Mouse (Mus musculus) layer of hippocampus, adult 2 months (tissue): ENCODE measurements around the gene Mecr. TPM values are rescaled to one million over a fixed set of nuclear protein-coding genes. Genes with fewer than 3 reads are reported as not detected.
"Not testable (repeated sequence)": the region's sequence is repeated elsewhere in the genome, so short reads cannot be mapped to it uniquely, and the experiment has no call there.

Source experiments
- DNase-seq, 2 experiments: peaks; one replicate each; pipeline ENCODE4 v3.0.0; 2022; ENCODE audit warnings: low spot score in 2 of 2
- H3K27ac ChIP-seq: fragments of 200-600 bp; 2 replicates; pipeline ENCODE4 v1.8.1; 2022
- H3K4me3 ChIP-seq: fragments of 200-600 bp; 2 replicates; pipeline ENCODE4 v1.8.1; 2022; ENCODE audit warnings: mild to moderate bottlenecking
- CTCF ChIP-seq: fragments of 200-600 bp; conservative IDR thresholded peaks from 2 replicates; pipeline ENCODE4 v1.8.1; 2022; ENCODE audit warnings: antibody characterized with exemption, mild to moderate bottlenecking, moderate library complexity
- long read RNA-seq, 2 experiments: library from polyadenylated mRNA; stranded (forward); transcript quantifications; one replicate each; pipeline ENCODE4 v2.0.0; 2021; ENCODE audit warnings: borderline mapping rate in 2 of 2
- total RNA-seq, 2 experiments: library from RNA; stranded (reverse); gene quantifications; 2 replicates each; pipeline ENCODE4 v1.2.3; 2021

Mecr gene
- total RNA-seq: 10 to 100 TPM; 33.1 to 35.8 TPM
- long read RNA-seq, experiment 1, transcript Mecr-201 (10 exons, 1,337 nt): major isoform, 10 of 13 reads
- long read RNA-seq, experiment 1, partial matches to known transcripts: 1 of 13 reads
- long read RNA-seq, experiment 1, other reads (novel, unspliced or antisense): 2 of 13 reads
- long read RNA-seq, experiment 2, transcript Mecr-201 (10 exons, 1,337 nt): major isoform, 10 of 19 reads
- long read RNA-seq, experiment 2, partial matches to known transcripts: 1 of 19 reads
- long read RNA-seq, experiment 2, other reads (novel, unspliced or antisense): 8 of 19 reads

- peak within 1 kb of the TSS; percentile 82 for H3K27ac ChIP-seq
- no peak for TF ChIP-seq CTCF
- peak; percentile 90 to 94 for DNase-seq
- peak within 1 kb of the TSS; percentile 98 for H3K4me3 ChIP-seq
Observed at GRCm38 (mm10) chr4:131843290-131843743, at the start of gene Mecr. Gene Mecr (plus strand): TSS chr4:131843470.

GRCm38 (mm10) chr4:131796312-131797080 is 46.8 kb upstream of the Mecr start:
- H3K4me3 ChIP-seq: no peak overlapping the region
- H3K27ac ChIP-seq: peak overlapping the region; percentile 77
- TF ChIP-seq CTCF: no peak
- DNase-seq: peak in 1 of 2 experiments; percentile 33

- peak overlapping the region; percentile 77; the same call in 1 of the 2 replicates for H3K27ac ChIP-seq
- no peak for TF ChIP-seq CTCF
- H3K4me3 ChIP-seq: no peak overlapping the region
- peak in 1 of 2 experiments; percentile 32 for DNase-seq
Observed at GRCm38 (mm10) chr4:131797483-131797882, 45.8 kb upstream of the Mecr start.

GRCm38 (mm10) chr4:131797920-131798319 is 45.4 kb upstream of the Mecr start:
- no peak for TF ChIP-seq CTCF
- DNase-seq: no peak
- H3K4me3 ChIP-seq: no peak overlapping the region
- H3K27ac ChIP-seq: no peak overlapping the region

GRCm38 (mm10) chr4:131798968-131799367 is 44.3 kb upstream of the Mecr start:
- no peak for TF ChIP-seq CTCF
- H3K27ac ChIP-seq: no peak overlapping the region
- DNase-seq: no peak
- H3K4me3 ChIP-seq: no peak overlapping the region

GRCm38 (mm10) chr4:131803846-131804245 is 39.4 kb upstream of the Mecr start:
- H3K27ac ChIP-seq: no peak overlapping the region
- no peak for DNase-seq
- H3K4me3 ChIP-seq: no peak overlapping the region
- TF ChIP-seq CTCF: no peak

- not testable (repeated sequence) for H3K4me3 ChIP-seq, DNase-seq, H3K27ac ChIP-seq
Observed at GRCm38 (mm10) chr4:131804732-131805131, 38.5 kb upstream of the Mecr start.

GRCm38 (mm10) chr4:131805255-131805654 is 38.0 kb upstream of the Mecr start:
- no peak overlapping the region for H3K4me3 ChIP-seq
- no peak overlapping the region for H3K27ac ChIP-seq
- DNase-seq: no peak
- no peak for TF ChIP-seq CTCF

GRCm38 (mm10) chr4:131812458-131812857 is 30.8 kb upstream of the Mecr start:
- H3K27ac ChIP-seq: no peak overlapping the region
- TF ChIP-seq CTCF: no peak

GRCm38 (mm10) chr4:131813798-131814197 is 29.5 kb upstream of the Mecr start:
- TF ChIP-seq CTCF: no peak
- Histone ChIP-seq H3K27ac (no peak overlapping the region), H3K4me3 (no peak overlapping the region)
- no peak for DNase-seq

More at GRCm38 (mm10) chr4:131812458-131812857, 30.8 kb upstream of the Mecr start:
- no peak overlapping the region for H3K4me3 ChIP-seq
- no peak for DNase-seq

GRCm38 (mm10) chr4:131814869-131815268 is 28.4 kb upstream of the Mecr start:
- Histone ChIP-seq H3K4me3 (no peak overlapping the region), H3K27ac (no peak overlapping the region)
- no peak for TF ChIP-seq CTCF
- no peak for DNase-seq

- Histone ChIP-seq H3K27ac (no peak overlapping the region), H3K4me3 (no peak overlapping the region)
- DNase-seq: no peak
- no peak for TF ChIP-seq CTCF
Observed at GRCm38 (mm10) chr4:131815774-131816173, 27.5 kb upstream of the Mecr start.

GRCm38 (mm10) chr4:131818926-131819325 is 24.3 kb upstream of the Mecr start:
- Histone ChIP-seq H3K4me3 (no peak overlapping the region), H3K27ac (no peak overlapping the region)
- DNase-seq: no peak
- TF ChIP-seq CTCF: no peak
